In genomic region chr3:35282106-35282505, GRCm38 (mm10) we compare ENCODE assay signal across 19 mouse cellular contexts.
A peak's percentile ranks its signal among the peaks of the same experiment; 100 is the strongest.
DNase-seq lines count a peak whose midpoint lies in the region; ATAC-seq and TF ChIP-seq lines count a peak whose summit lies in the region.
"Had no signal": no experiment of that assay in that cellular context is flagged by ENCODE, and none has a peak within 500 bp of the region (broad histone marks: within the 10 kb centered on the region; RNA-seq: fewer than 3 reads in every experiment).

No protein-coding gene starts in this region.

- TF ChIP-seq EP300 in heart, adult 2 months (IDR thresholded peaks at IDR 0.05; ENCODE audit: insufficient read depth, low read depth, low read length) = no peak

- no peaks in the 10 kb centered on the region for H3K36me3 ChIP-seq in heart, adult 2 months (ENCODE audit: control insufficient read depth, insufficient read depth, low read length)
- no peaks in the 10 kb centered on the region for H3K36me3 ChIP-seq in midbrain, embryonic 11.5 days (ENCODE audit: control insufficient read depth, insufficient read depth, low read length)
- no peaks in the 10 kb centered on the region for H3K36me3 ChIP-seq in midbrain, embryonic 13.5 days
- H3K36me3 ChIP-seq: G1E had no signal

- peak; percentile 57 for DNase-seq in heart, adult 11 months
- DNase-seq in heart, adult 2 months = no peak
- DNase-seq in midbrain, embryonic 11.5 days (ENCODE audit: low spot score, missing footprints) = peak; percentile 69
- DNase-seq: adrenal gland, adult 2 months; adrenal gland, adult 8-10 months; adrenal gland, postnatal 10 days; adrenal gland, postnatal 14 days; adrenal gland, postnatal 25 days; adrenal gland, postnatal 36 days; B cell, adult 2 months; cerebellum, adult 11 months; cerebellum, adult 11-12 months; cerebellum, adult 18-20 months had no signal

- H3K4me3 ChIP-seq in heart, adult 2 months = no peak overlapping the region
- H3K4me3 ChIP-seq in midbrain, embryonic 11.5 days (ENCODE audit: low read depth, low read length) = no peak overlapping the region
- H3K4me3 ChIP-seq in midbrain, embryonic 13.5 days (replicated peaks) = no peak overlapping the region

- 71% methylated on average over 2 of the region's 2 CpGs for WGBS in heart, adult 2 months
- 86% methylated on average over 2 of the region's 2 CpGs for WGBS in midbrain, embryonic 11.5 days
- 88% methylated on average over 2 of the region's 2 CpGs for WGBS in midbrain, embryonic 13.5 days

- H3K9ac ChIP-seq in heart, adult 2 months (ENCODE audit: low read depth, low read length) = no peak overlapping the region
- H3K9ac ChIP-seq in midbrain, embryonic 11.5 days (ENCODE audit: low read length) = no peak overlapping the region
- no peak overlapping the region for H3K9ac ChIP-seq in midbrain, embryonic 13.5 days (replicated peaks)

- no peaks in the 10 kb centered on the region for H3K9me3 ChIP-seq in midbrain, embryonic 11.5 days (ENCODE audit: control insufficient read depth, low read length)
- no peaks in the 10 kb centered on the region for H3K9me3 ChIP-seq in midbrain, embryonic 13.5 days

- no peak overlapping the region for H3K4me2 ChIP-seq in midbrain, embryonic 11.5 days
- no peak overlapping the region for H3K4me2 ChIP-seq in midbrain, embryonic 13.5 days (replicated peaks)

- H3K4me1 ChIP-seq in heart, adult 2 months (ENCODE audit: control insufficient read depth, insufficient read depth, low read length) = no peaks in the 10 kb centered on the region
- no peaks in the 10 kb centered on the region for H3K4me1 ChIP-seq in midbrain, embryonic 11.5 days (ENCODE audit: control insufficient read depth, insufficient read depth, low read length)
- H3K4me1 ChIP-seq in midbrain, embryonic 13.5 days (replicated peaks) = no peaks in the 10 kb centered on the region

- ATAC-seq in midbrain, embryonic 11.5 days (ENCODE audit: low FRiP score) = no peak
- no peak for ATAC-seq in midbrain, embryonic 13.5 days
- ATAC-seq: activated CD4-positive, CD25-positive, alpha-beta regulatory T cell, adult 4 months; CD4-positive, CD25-positive, alpha-beta regulatory T cell, adult 4 months; Patski had no signal

- H3K27ac ChIP-seq in heart, adult 2 months = no peak overlapping the region
- H3K27ac ChIP-seq in midbrain, embryonic 11.5 days (ENCODE audit: low read depth, low read length) = no peak overlapping the region
- no peak overlapping the region for H3K27ac ChIP-seq in midbrain, embryonic 13.5 days

- H3K27me3 ChIP-seq in heart, adult 2 months (ENCODE audit: control insufficient read depth, insufficient read depth, low read length) = no peaks in the 10 kb centered on the region
- H3K27me3 ChIP-seq in midbrain, embryonic 11.5 days (ENCODE audit: control insufficient read depth, insufficient read depth, low read length) = no peaks in the 10 kb centered on the region
- H3K27me3 ChIP-seq in midbrain, embryonic 13.5 days = no peaks in the 10 kb centered on the region
- H3K27me3 ChIP-seq: CH12.LX had no signal

- TF ChIP-seq POLR2A in heart, adult 2 months (IDR thresholded peaks at IDR 0.05; ENCODE audit: insufficient read depth, low read depth, low read length) = no peak

- intact Hi-C loops in heart, adult 2 months (cut with DNase I) = no loop called here

- no peak for TF ChIP-seq CTCF in heart, adult 2 months (IDR thresholded peaks at IDR 0.05)

- H3K79me2 ChIP-seq in heart, adult 2 months (replicated peaks; ENCODE audit: control insufficient read depth, insufficient read depth, low read length) = no peaks in the 10 kb centered on the region

Comparison
In these comparisons a context has a peak if more than half of its experiments do, and no peak if none do; other contexts are left out.
1. DNase-seq: peak in heart, adult 11 months (single experiment) and midbrain, embryonic 11.5 days (single experiment); none in heart, adult 2 months (0 of 2).